Mouse (Mus musculus): ENCODE results near the gene Psg23. TPM values are rescaled to one million over a fixed set of nuclear protein-coding genes. Genes with fewer than 3 reads are reported as not detected.
"Not testable (repeated sequence)": the region's sequence is repeated elsewhere in the genome, so short reads cannot be mapped to it uniquely, and the experiment has no call there.

The Psg23 gene
- not detected in 2 replicates for polyA plus RNA-seq (2015; fragmentation: Nextera tagmentation; extraction: Ambion mirVana)

DNA sequence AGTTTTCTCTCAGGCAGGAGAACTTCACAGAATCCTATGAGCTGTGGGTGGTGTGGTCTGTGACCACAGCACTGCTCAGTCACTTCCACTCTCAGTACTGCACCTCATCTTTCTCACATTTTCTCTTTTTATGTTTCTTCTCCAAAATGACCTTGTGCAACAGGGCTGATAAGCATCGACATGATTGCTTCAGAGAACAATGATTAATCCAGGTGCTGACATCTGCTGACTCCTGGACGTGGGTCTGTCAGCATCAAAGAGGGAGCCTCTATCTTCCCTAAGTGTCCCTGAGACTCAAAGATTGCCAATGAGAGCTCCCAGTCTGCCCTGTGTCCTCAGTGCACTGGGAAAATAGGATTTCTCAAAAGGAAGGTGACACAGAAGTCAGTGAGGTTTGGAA, at the start of gene Psg23:
Psg23 (minus strand) TSS at position 101 of the 400 bp plus-strand sequence.
- H3K36me3 ChIP-seq; H3K9ac ChIP-seq; H3K4me1 ChIP-seq; H3K9me3 ChIP-seq; H3K4me2 ChIP-seq; H3K27me3 ChIP-seq; ATAC-seq (ENCODE audit: borderline replicate concordance, extremely low read depth, low FRiP score, low TSS enrichment); H3K27ac ChIP-seq; H3K4me3 ChIP-seq: not testable (repeated sequence)
- 14% methylated on average over 2 of the region's 2 CpGs for WGBS

DNA sequence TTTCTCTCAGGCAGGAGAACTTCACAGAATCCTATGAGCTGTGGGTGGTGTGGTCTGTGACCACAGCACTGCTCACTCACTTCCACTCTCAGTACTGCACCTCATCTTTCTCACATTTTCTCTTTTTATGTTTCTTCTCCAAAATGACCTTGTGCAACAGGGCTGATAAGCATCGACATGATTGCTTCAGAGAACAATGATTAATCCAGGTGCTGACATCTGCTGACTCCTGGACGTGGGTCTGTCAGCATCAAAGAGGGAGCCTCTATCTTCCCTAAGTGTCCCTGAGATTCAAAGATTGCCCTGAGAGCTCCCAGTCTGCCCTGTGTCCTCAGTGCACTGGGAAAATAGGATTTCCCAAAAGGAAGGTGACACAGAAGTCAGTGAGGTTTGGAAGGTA, 40.3 kb upstream of the Psg23 start, which contains the start of gene Psg21:
Psg21 (minus strand) TSS at position 101 of the 400 bp plus-strand sequence.
- not testable (repeated sequence) for H3K4me3 ChIP-seq; H3K9ac ChIP-seq; ATAC-seq (ENCODE audit: borderline replicate concordance, extremely low read depth, low FRiP score, low TSS enrichment); H3K27me3 ChIP-seq; H3K27ac ChIP-seq; H3K4me2 ChIP-seq; H3K36me3 ChIP-seq; H3K4me1 ChIP-seq; H3K9me3 ChIP-seq
- 19% methylated on average over 2 of the region's 2 CpGs for WGBS

DNA sequence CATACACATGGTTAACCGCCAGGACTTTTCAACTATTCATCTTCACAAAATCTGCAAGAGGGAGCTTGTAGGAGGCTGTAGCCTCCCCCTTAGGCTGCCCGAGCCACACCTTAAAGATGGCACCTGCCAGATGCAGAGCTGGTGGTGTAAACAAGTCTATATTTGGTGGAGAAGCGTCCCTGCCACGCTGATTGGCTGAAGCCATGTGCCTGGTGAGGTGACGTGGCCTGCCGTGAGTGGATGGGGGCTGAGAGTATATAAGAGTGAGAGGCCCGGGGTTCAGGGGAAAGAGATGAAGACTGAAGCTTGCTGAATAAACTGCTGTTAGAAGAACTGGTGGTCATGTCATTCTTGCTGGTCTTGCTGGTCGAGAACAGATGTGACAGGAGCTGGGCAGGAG, 10.6 kb upstream of the Psg23 start:
- not testable (repeated sequence) for H3K9ac ChIP-seq; H3K4me3 ChIP-seq; H3K36me3 ChIP-seq; H3K9me3 ChIP-seq; ATAC-seq (ENCODE audit: borderline replicate concordance, extremely low read depth, low FRiP score, low TSS enrichment); H3K4me2 ChIP-seq; H3K27ac ChIP-seq; H3K4me1 ChIP-seq; H3K27me3 ChIP-seq
- WGBS = 74% methylated on average over 8 of the region's 8 CpGs

DNA sequence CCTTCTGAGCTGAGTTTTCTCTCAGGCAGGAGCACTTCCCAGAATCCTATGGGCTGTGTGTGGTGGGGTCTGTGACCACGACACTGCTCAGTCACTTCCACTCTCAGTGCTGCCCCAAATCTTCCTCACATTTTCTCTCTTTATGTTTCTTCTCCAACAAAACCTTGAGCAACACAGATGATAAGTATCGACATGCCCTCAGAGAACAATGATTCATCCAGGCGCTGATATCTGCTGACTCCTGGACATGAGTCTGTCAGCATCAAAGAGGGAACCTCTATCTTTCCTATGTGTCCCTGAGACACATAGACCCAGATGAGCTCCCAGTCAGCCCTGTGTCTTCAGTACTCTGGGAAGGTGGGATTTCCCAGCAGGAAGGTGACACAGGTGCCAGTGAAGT, 49.1 kb downstream of the Psg23 start, which contains the start of gene Psg27:
Psg27 (minus strand) TSS at position 101 of the 400 bp plus-strand sequence.
- Histone ChIP-seq H3K9me3 (no peaks in the 10 kb centered on the region), H3K4me1 (no peaks in the 10 kb centered on the region), H3K36me3 (no peaks in the 10 kb centered on the region), H3K4me2 (no peak within 1 kb of the TSS), H3K27ac (no peak within 1 kb of the TSS), H3K27me3 (no peaks in the 10 kb centered on the region), H3K4me3 (no peak within 1 kb of the TSS), H3K9ac (no peak within 1 kb of the TSS)
- WGBS = 78% methylated on average over 3 of the region's 3 CpGs
- no peak for ATAC-seq (ENCODE audit: borderline replicate concordance, extremely low read depth, low FRiP score, low TSS enrichment)

DNA sequence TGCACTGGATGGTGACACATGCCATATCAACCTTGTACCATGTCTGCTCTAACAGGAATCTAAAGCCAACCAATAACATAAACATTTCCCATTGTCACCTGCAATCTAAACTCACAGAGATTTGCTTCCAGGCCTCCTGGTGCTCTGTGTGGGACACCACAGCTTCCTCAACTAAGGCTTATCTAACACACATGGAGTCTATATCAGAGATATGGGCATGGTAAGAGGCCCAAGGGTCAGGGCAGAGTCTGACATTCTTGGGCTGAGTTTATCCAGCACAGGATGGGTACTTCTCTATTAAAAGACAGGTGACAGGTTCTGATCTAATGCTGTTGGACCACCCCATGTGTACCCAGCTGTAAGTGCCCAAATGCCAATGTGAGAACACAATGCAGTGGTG, 56.5 kb downstream of the Psg23 start:
- Histone ChIP-seq H3K27ac (no peak overlapping the region), H3K4me3 (no peak overlapping the region), H3K4me2 (no peak overlapping the region), H3K9me3 (no peaks in the 10 kb centered on the region), H3K27me3 (no peaks in the 10 kb centered on the region), H3K36me3 (no peaks in the 10 kb centered on the region), H3K4me1 (no peaks in the 10 kb centered on the region), H3K9ac (no peak overlapping the region)
- ATAC-seq (ENCODE audit: borderline replicate concordance, extremely low read depth, low FRiP score, low TSS enrichment) = no peak

Other genes with a start within 250 kb of the Psg23 start
- not detected in 2 replicates for gene Psg28, start 184.5 kb downstream of the Psg23 start, polyA plus RNA-seq (2015; fragmentation: Nextera tagmentation; extraction: Ambion mirVana)
- gene Psg26, start 132.3 kb downstream of the Psg23 start, polyA plus RNA-seq (2015; fragmentation: Nextera tagmentation; extraction: Ambion mirVana) = not detected in 2 replicates
- gene Psg25, start 84.2 kb downstream of the Psg23 start, polyA plus RNA-seq (2015; fragmentation: Nextera tagmentation; extraction: Ambion mirVana) = not detected in 2 replicates
- gene Psg27, start 49.2 kb downstream of the Psg23 start, polyA plus RNA-seq (2015; fragmentation: Nextera tagmentation; extraction: Ambion mirVana) = not detected in 2 replicates
- not detected in 2 replicates for gene Psg21, start 40.2 kb upstream of the Psg23 start, polyA plus RNA-seq (2015; fragmentation: Nextera tagmentation; extraction: Ambion mirVana)
- not detected in 2 replicates for gene Psg20, start 69.7 kb upstream of the Psg23 start, polyA plus RNA-seq (2015; fragmentation: Nextera tagmentation; extraction: Ambion mirVana)
- gene Psg22, start 101.6 kb upstream of the Psg23 start, polyA plus RNA-seq (2015; fragmentation: Nextera tagmentation; extraction: Ambion mirVana) = not detected in 2 replicates
- gene Psg19, start 182.0 kb upstream of the Psg23 start, polyA plus RNA-seq (2015; fragmentation: Nextera tagmentation; extraction: Ambion mirVana) = not detected in 2 replicates
- gene Psg17, start 205.1 kb upstream of the Psg23 start, polyA plus RNA-seq (2015; fragmentation: Nextera tagmentation; extraction: Ambion mirVana) = not detected in 2 replicates
- gene Mill2, start 223.5 kb upstream of the Psg23 start, polyA plus RNA-seq (2015; fragmentation: Nextera tagmentation; extraction: Ambion mirVana) = 1.7 and 2.1 TPM in 2 replicates

Measured in lung, embryonic 15.5 days (tissue).